ENCODE assay signal across 34 mouse cellular contexts in the genomic region with DNA sequence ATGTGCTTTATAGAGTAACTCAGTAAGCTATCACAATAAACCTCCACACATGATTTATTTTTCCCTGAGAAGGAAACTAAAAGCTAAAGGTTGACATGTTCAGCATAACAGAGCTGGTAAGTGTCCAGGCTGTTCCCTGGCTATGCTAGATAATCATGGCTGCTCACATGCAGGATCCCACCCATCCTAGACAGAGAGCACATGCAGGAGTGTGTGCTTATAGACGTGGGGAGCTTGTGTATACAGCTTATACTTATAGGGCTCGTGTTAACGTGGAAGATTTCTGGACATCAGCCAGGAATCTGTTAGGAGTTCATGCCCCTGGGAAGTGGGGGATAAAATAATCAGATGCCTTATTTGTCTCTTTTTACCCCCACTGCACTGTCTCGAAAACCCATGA. TPM values are rescaled to one million over a fixed set of nuclear protein-coding genes. Genes with fewer than 3 reads are reported as not detected.
"Had no signal": no experiment of that assay in that cellular context is flagged by ENCODE, and none has a peak within 500 bp of the region (broad histone marks: within the 10 kb centered on the region; RNA-seq: fewer than 3 reads in every experiment).

No protein-coding gene starts in this region.

- H3K4me3 ChIP-seq: embryonic facial prominence, embryonic 10.5 days; embryonic facial prominence, embryonic 12.5 days; embryonic facial prominence, embryonic 13.5 days; embryonic facial prominence, embryonic 15.5 days; erythroblast, embryonic 14.5 days; forebrain, embryonic 10.5 days; forebrain, embryonic 12.5 days; forebrain, embryonic 13.5 days; forebrain, embryonic 15.5 days; gastrocnemius, adult 2 months had no signal

- H3K4me1 ChIP-seq: embryonic facial prominence, embryonic 10.5 days; embryonic facial prominence, embryonic 12.5 days; embryonic facial prominence, embryonic 15.5 days; forebrain, embryonic 12.5 days; forebrain, embryonic 13.5 days; forebrain, embryonic 15.5 days had no signal

- H3K4me2 ChIP-seq: embryonic facial prominence, embryonic 12.5 days; embryonic facial prominence, embryonic 13.5 days; embryonic facial prominence, embryonic 15.5 days; forebrain, embryonic 12.5 days; forebrain, embryonic 13.5 days; forebrain, embryonic 15.5 days had no signal

- ATAC-seq: forebrain, embryonic 13.5 days; forebrain, embryonic 14.5 days; forebrain, embryonic 15.5 days; forebrain, embryonic 16.5 days; forebrain, postnatal 0 days had no signal

- H3K36me3 ChIP-seq: embryonic facial prominence, embryonic 10.5 days; embryonic facial prominence, embryonic 12.5 days; embryonic facial prominence, embryonic 13.5 days; embryonic facial prominence, embryonic 15.5 days; forebrain, embryonic 10.5 days; forebrain, embryonic 12.5 days; forebrain, embryonic 15.5 days had no signal

- DNase-seq: cerebellum, adult 18-20 months; cerebellum, adult 2 months; cerebellum, adult 8-10 months; cerebellum, adult 9-10 months; cerebellum, adult 9-11 months; cerebellum, postnatal 10 days; cerebellum, postnatal 14 days; cerebellum, postnatal 25 days; cerebellum, postnatal 36 days; embryo, embryonic 11 days; forebrain, postnatal 0 days; gastrocnemius, adult 2 months; gastrocnemius, postnatal 10 days; gastrocnemius, postnatal 14 days; gastrocnemius, postnatal 25 days; gastrocnemius, postnatal 36 days; heart, adult 18-20 months had no signal

- H3K27ac ChIP-seq: embryonic facial prominence, embryonic 10.5 days; embryonic facial prominence, embryonic 12.5 days; embryonic facial prominence, embryonic 13.5 days; embryonic facial prominence, embryonic 15.5 days; forebrain, embryonic 10.5 days; forebrain, embryonic 12.5 days; forebrain, embryonic 13.5 days; forebrain, embryonic 15.5 days; gastrocnemius, adult 2 months had no signal

- H3K9ac ChIP-seq: embryonic facial prominence, embryonic 12.5 days; embryonic facial prominence, embryonic 13.5 days; embryonic facial prominence, embryonic 15.5 days; forebrain, embryonic 12.5 days; forebrain, embryonic 13.5 days; forebrain, embryonic 15.5 days; forebrain, postnatal 0 days had no signal

- H3K9me3 ChIP-seq: embryonic facial prominence, embryonic 10.5 days; embryonic facial prominence, embryonic 12.5 days; embryonic facial prominence, embryonic 13.5 days; embryonic facial prominence, embryonic 15.5 days; forebrain, embryonic 10.5 days; forebrain, embryonic 12.5 days; forebrain, embryonic 13.5 days; forebrain, embryonic 15.5 days had no signal

RNA-seq across cellular contexts. Expression of gene Irx6, which starts 9.9 kb away (rescaled TPM):
- total RNA-seq: common myeloid progenitor, adult 5-6 weeks; gastrocnemius, adult 18-20 months; gastrocnemius, adult 2 months; gastrocnemius, adult 8-10 months; gastrocnemius, postnatal 14 days; gastrocnemius, postnatal 25 days; gastrocnemius, postnatal 36 days; gastrocnemius, postnatal 4 days; granulocyte monocyte progenitor cell, adult 5-6 weeks; heart, adult 18-20 months had no signal
- polyA plus RNA-seq: erythroblast, embryonic 14.5 days; forebrain, embryonic 15.5 days; gonadal fat pad, adult 2 months had no signal
